Comparison of ENCODE assay signal across 14 mouse cellular contexts in the genomic region with DNA sequence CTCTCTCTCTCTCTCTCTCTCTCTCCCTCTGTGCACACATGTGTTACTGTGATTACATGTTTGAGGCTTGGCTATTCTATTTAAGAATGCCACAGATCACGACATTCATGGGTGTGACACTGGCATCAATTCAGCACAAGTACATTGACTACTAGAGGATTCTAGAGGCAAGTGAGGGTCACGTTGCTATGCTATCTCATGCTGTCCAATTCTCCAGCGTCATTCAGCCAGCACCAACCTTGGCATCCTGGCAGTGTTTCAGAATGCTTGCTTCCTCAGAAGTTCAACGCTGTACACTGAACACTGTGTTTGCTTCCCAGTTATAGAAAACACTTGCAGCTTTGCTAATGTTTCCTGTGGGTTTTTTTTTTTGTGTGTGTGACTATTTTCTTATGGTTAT.
DNase-seq lines count a peak whose midpoint lies in the region; ATAC-seq lines count a peak whose summit lies in the region.
"Had no signal": no experiment of that assay in that cellular context is flagged by ENCODE, and none has a peak within 500 bp of the region (broad histone marks: within the 10 kb centered on the region; RNA-seq: fewer than 3 reads in every experiment).

No protein-coding gene starts in this region.

- H3K4me2 ChIP-seq in heart, embryonic 13.5 days, result no peak overlapping the region
- no peak overlapping the region for H3K4me2 ChIP-seq in neural tube, embryonic 15.5 days
- H3K4me2 ChIP-seq: embryonic facial prominence, embryonic 12.5 days had no signal

- H3K9ac ChIP-seq in heart, embryonic 13.5 days, result no peak overlapping the region
- H3K9ac ChIP-seq in neural tube, embryonic 15.5 days (replicated peaks), result no peak overlapping the region
- H3K9ac ChIP-seq: embryonic facial prominence, embryonic 12.5 days had no signal

- H3K9me3 ChIP-seq in heart, embryonic 13.5 days, result no peaks in the 10 kb centered on the region
- no peaks in the 10 kb centered on the region for H3K9me3 ChIP-seq in neural tube, embryonic 15.5 days (replicated peaks)
- H3K9me3 ChIP-seq: embryonic facial prominence, embryonic 12.5 days had no signal

- WGBS in heart, embryonic 13.5 days, result 15% methylated on average over 4 of the region's 4 CpGs
- WGBS in neural tube, embryonic 15.5 days, result 65% methylated on average over 4 of the region's 4 CpGs

- H3K4me3 ChIP-seq in heart, embryonic 13.5 days, result no peak overlapping the region
- no peak overlapping the region for H3K4me3 ChIP-seq in neural tube, embryonic 15.5 days (replicated peaks)
- H3K4me3 ChIP-seq: embryonic facial prominence, embryonic 12.5 days had no signal

- no peak; the same call in 1 of the 2 replicates for ATAC-seq in heart, embryonic 13.5 days (ENCODE audit: extremely low read depth, insufficient number of reproducible peaks, low FRiP score, low TSS enrichment)
- ATAC-seq in neural tube, embryonic 15.5 days (ENCODE audit: low FRiP score), result no peak

- DNase-seq in kidney, postnatal 10 days, result peak; percentile 11
- no peak for DNase-seq in kidney, postnatal 4 days
- peak; percentile 80 for DNase-seq in adrenal gland, adult 8-10 months
- DNase-seq in lung, postnatal 36 days, result peak; percentile 29
- no peak for DNase-seq in thymus, postnatal 0 days (ENCODE audit: low spot score)
- no peak for DNase-seq in layer of hippocampus, adult 18-20 months (ENCODE audit: low spot score in 2 of 2)
- DNase-seq: cerebellum, adult 11-12 months; gastrocnemius, postnatal 10 days; liver had no signal

- no peaks in the 10 kb centered on the region for H3K36me3 ChIP-seq in heart, embryonic 13.5 days
- H3K36me3 ChIP-seq in neural tube, embryonic 15.5 days, result no peaks in the 10 kb centered on the region
- H3K36me3 ChIP-seq: embryonic facial prominence, embryonic 12.5 days had no signal

- H3K27ac ChIP-seq in heart, embryonic 13.5 days (replicated peaks), result peak overlapping the region; percentile 73
- no peak overlapping the region for H3K27ac ChIP-seq in neural tube, embryonic 15.5 days (replicated peaks)
- H3K27ac ChIP-seq: embryonic facial prominence, embryonic 12.5 days; stomach, postnatal 0 days had no signal

- H3K27me3 ChIP-seq in heart, embryonic 13.5 days (replicated peaks), result no peaks in the 10 kb centered on the region
- H3K27me3 ChIP-seq in neural tube, embryonic 15.5 days (replicated peaks), result no peaks in the 10 kb centered on the region
- H3K27me3 ChIP-seq: CH12.LX; embryonic facial prominence, embryonic 12.5 days had no signal

- peaks cover 40% of the 10 kb centered on the region for H3K4me1 ChIP-seq in heart, embryonic 13.5 days
- H3K4me1 ChIP-seq in neural tube, embryonic 15.5 days, result no peaks in the 10 kb centered on the region
- H3K4me1 ChIP-seq: embryonic facial prominence, embryonic 12.5 days had no signal

Comparison
In these comparisons a context has a peak if more than half of its experiments do, and no peak if none do; other contexts are left out.
1. DNase-seq: peak in kidney, postnatal 10 days (single experiment), adrenal gland, adult 8-10 months (single experiment) and lung, postnatal 36 days (single experiment); none in kidney, postnatal 4 days (0 of 2), thymus, postnatal 0 days (single experiment) and layer of hippocampus, adult 18-20 months (0 of 2).